Mouse (Mus musculus): ENCODE results near the gene Ryr3.

Gene Ryr3

GRCm38 (mm10) chr2:112617206-112617605 lies 599.7 kb downstream of the Ryr3 start:
- ChIA-PET CTCF (no interaction called here), POLR2A (interaction anchor here (0.6 to 1.5 kb wide), 4 partner anchors 14 to 408 kb away, joined by 3 to 4 read pairs (median 4); no protein-coding TSS in a partner anchor)

- ChIA-PET CTCF (no interaction called here), POLR2A (interaction anchor here in 2 of 4 experiments (0.7 to 0.8 kb wide), 2 partner anchors 62 to 236 kb away, joined by 3 read pairs; no protein-coding TSS in a partner anchor)
Measured at GRCm38 (mm10) chr2:112614375-112614774, 602.5 kb downstream of the Ryr3 start.

GRCm38 (mm10) chr2:112612628-112613027 lies 604.3 kb downstream of the Ryr3 start:
- ChIA-PET POLR2A (interaction anchor here in 3 of 4 experiments (0.6 to 1.3 kb wide), 5 partner anchors 39 to 157 kb away, joined by 3 read pairs; partner anchors contain the start of gene Emc7 (in 1 of the 3)), CTCF (interaction anchor here in 3 of 4 experiments (0.5 to 1.4 kb wide), 7 partner anchors 12 to 234 kb away, joined by 3 to 5 read pairs (median 3); partner anchors contain the start of gene Katnbl1 (in 1 of the 3))

GRCm38 (mm10) chr2:112606536-112606935 lies 610.4 kb downstream of the Ryr3 start:
- POLR2A ChIA-PET: no interaction called here
- CTCF ChIA-PET: no interaction called here

GRCm38 (mm10) chr2:112602487-112602886 lies 614.4 kb downstream of the Ryr3 start:
- CTCF ChIA-PET: no interaction called here
- POLR2A ChIA-PET: no interaction called here

GRCm38 (mm10) chr2:112600222-112600621 lies 616.7 kb downstream of the Ryr3 start:
- POLR2A ChIA-PET: interaction anchor here in 2 of 4 experiments (0.6 to 1.6 kb wide), 2 partner anchors 17 to 86 kb away, joined by 3 to 4 read pairs; no protein-coding TSS in a partner anchor
- CTCF ChIA-PET: interaction anchor here in 3 of 4 experiments (0.6 to 1.4 kb wide), 4 partner anchors 12 to 1224 kb away, joined by 3 read pairs; no protein-coding TSS in a partner anchor

- ChIA-PET CTCF (no interaction called here), POLR2A (no interaction called here)
Measured at GRCm38 (mm10) chr2:112597064-112597463, 619.8 kb downstream of the Ryr3 start.

GRCm38 (mm10) chr2:112596415-112596814 lies 620.5 kb downstream of the Ryr3 start:
- ChIA-PET CTCF (no interaction called here), POLR2A (interaction anchor here in 1 of 4 experiments (0.6 kb wide), 2 partner anchors 11 to 86 kb away, joined by 3 read pairs; no protein-coding TSS in a partner anchor)

- ChIA-PET CTCF (no interaction called here), POLR2A (interaction anchor here in 1 of 4 experiments (0.6 kb wide), 2 partner anchors 12 to 86 kb away, joined by 3 read pairs; no protein-coding TSS in a partner anchor)
Measured at GRCm38 (mm10) chr2:112595807-112596206, 621.1 kb downstream of the Ryr3 start.

- ChIA-PET POLR2A (interaction anchor here in 1 of 4 experiments (0.6 kb wide), 1 partner anchor 171 kb away, joined by 3 read pairs; no protein-coding TSS in a partner anchor), CTCF (no interaction called here)
Measured at GRCm38 (mm10) chr2:112593781-112594180, 623.1 kb downstream of the Ryr3 start.

- ChIA-PET POLR2A (interaction anchor here in 1 of 4 experiments (0.6 kb wide), 1 partner anchor 171 kb away, joined by 3 read pairs; no protein-coding TSS in a partner anchor), CTCF (no interaction called here)
Measured at GRCm38 (mm10) chr2:112593322-112593721, 623.6 kb downstream of the Ryr3 start.

GRCm38 (mm10) chr2:112591451-112591871 lies 625.4 kb downstream of the Ryr3 start:
- ChIA-PET CTCF (no interaction called here), POLR2A (no interaction called here)

GRCm38 (mm10) chr2:112590985-112591384 lies 625.9 kb downstream of the Ryr3 start:
- ChIA-PET POLR2A (interaction anchor here in 1 of 4 experiments (0.7 kb wide), 1 partner anchor 87 kb away, joined by 5 read pairs; no protein-coding TSS in a partner anchor), CTCF (no interaction called here)
